Mouse (Mus musculus) embryonic facial prominence, embryonic 13.5 days (tissue): ENCODE data around the gene Hsf4. TPM values are rescaled to one million over a fixed set of nuclear protein-coding genes. Genes with fewer than 3 reads are reported as not detected.

ENCODE experiments used
- ATAC-seq: fragments of 200-750 bp; cut with Nextera tagmentation; 2 replicates; pipeline ENCODE4 v1.8.0; 2017; ENCODE audit warnings: low read depth; ENCODE audit not compliant: insufficient number of reproducible peaks, insufficient read depth, low FRiP score, low TSS enrichment
- H3K27ac ChIP-seq: fragments of 300-500 bp; sonication (generic); 2 replicates; pipeline ENCODE4 v1.5.1; 2015; ENCODE audit warnings: moderate library complexity, mild to moderate bottlenecking, inconsistent platforms
- H3K27me3 ChIP-seq: fragments of 300-500 bp; sonication (generic); 2 replicates; pipeline ENCODE4 v1.6.1; 2015; ENCODE audit warnings: mild to moderate bottlenecking, inconsistent platforms
- H3K36me3 ChIP-seq: fragments of 300-500 bp; sonication (generic); 2 replicates; pipeline ENCODE4 v1.6.1; 2015; ENCODE audit warnings: mild to moderate bottlenecking, inconsistent platforms
- H3K4me1 ChIP-seq: fragments of 300-500 bp; sonication (generic); 2 replicates; pipeline ENCODE4 v1.6.1; 2015; ENCODE audit warnings: inconsistent platforms
- H3K4me2 ChIP-seq: fragments of 300-500 bp; sonication (generic); 2 replicates; pipeline ENCODE4 v1.6.1; 2015; ENCODE audit warnings: moderate library complexity, mild to moderate bottlenecking, inconsistent platforms
- H3K4me3 ChIP-seq: fragments of 300-500 bp; sonication (generic); 2 replicates; pipeline ENCODE4 v1.5.1; 2015; ENCODE audit warnings: mild to moderate bottlenecking, inconsistent platforms
- H3K9ac ChIP-seq: fragments of 300-500 bp; sonication (generic); 2 replicates; pipeline ENCODE4 v1.6.1; 2015; ENCODE audit warnings: mild to moderate bottlenecking, inconsistent platforms
- H3K9me3 ChIP-seq: fragments of 300-500 bp; sonication (generic); 2 replicates; pipeline ENCODE4 v1.6.1; 2016; ENCODE audit warnings: inconsistent platforms
- WGBS: fragments of 180-500 bp; shearing (Covaris S2); methylation state at CpG from one replicate; pipeline ENCODE4 v1.1.7; 2015; ENCODE audit warnings: mixed read lengths; 5-methylcytosine and 5-hydroxymethylcytosine counted together
- polyA plus RNA-seq: library from polyadenylated mRNA; unstranded; fragments of >200 nt; fragmentation: Nextera tagmentation; extraction: Ambion mirVana; gene quantifications from 2 replicates; pipeline ENCODE4 v1.2.1, GENCODE M21; 2015

Gene Hsf4
- polyA plus RNA-seq, 1 experiment from 2014 or later: 0.13 TPM

- peak; percentile 64; the same call in 1 of the 2 replicates for ATAC-seq
- H3K4me2 ChIP-seq: peak within 1 kb of the TSS; percentile 96
- under 1% methylated on average over 58 of the region's 58 CpGs for WGBS
- peak within 1 kb of the TSS; percentile 99 for H3K4me3 ChIP-seq
- peaks cover 16% of the 10 kb centered on the region for H3K4me1 ChIP-seq
- H3K9ac ChIP-seq: peak within 1 kb of the TSS; percentile 95
- H3K27ac ChIP-seq: peak within 1 kb of the TSS; percentile 60; the same call in 1 of the 2 replicates
- H3K36me3 ChIP-seq: peaks cover 40% of the 10 kb centered on the region
- peaks cover 10% of the 10 kb centered on the region for H3K27me3 ChIP-seq
- no peaks in the 10 kb centered on the region for H3K9me3 ChIP-seq
These were observed 28.1 kb downstream of the Hsf4 start, which contains the start of gene E2f4 for GRCm38 (mm10) chr8:105297511-105298192. TSS of gene E2f4 (plus strand) at chr8:105297663.

DNA sequence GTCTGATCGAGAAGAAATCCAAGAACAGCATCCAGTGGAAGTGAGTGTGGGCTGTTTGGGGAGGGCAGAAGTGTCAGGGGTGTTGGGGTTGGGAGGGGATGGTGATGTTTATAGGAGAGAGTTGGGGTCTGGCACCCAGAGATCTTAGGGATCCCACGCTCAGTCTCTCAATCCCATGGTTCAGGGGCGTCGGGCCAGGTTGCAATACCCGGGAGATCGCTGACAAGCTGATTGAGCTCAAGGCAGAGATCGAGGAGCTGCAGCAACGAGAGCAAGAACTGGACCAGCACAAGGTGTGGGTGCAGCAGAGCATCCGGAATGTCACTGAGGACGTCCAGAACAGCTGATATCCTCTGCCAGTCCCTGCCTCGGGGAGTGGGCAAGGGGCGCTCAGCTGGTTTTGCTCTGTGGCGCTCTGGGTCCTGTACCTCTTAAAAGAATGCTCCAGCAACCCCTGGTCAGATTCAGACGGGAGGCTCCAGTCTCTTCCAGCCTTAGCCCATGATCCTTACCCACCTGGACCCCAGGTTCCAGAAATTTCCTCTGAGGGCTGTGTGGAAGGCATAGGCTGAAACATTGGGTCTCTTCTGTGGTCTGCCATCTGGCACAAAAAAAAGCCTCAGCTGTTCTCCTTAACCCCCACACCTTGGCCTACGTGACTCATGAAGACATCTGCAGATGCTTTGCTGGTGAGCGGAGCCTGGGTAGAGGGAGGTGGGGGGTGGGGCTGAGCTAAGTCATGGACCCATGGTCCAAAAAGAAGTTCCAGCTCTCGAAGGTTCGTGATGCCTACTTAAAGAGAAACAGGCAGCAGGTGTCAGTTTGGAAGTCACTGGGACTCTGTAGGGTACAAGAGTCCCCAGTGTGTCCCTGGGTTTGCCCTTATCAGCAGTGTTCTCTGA, 29.0 kb downstream of the Hsf4 start:
- H3K4me1 ChIP-seq: peaks cover 16% of the 10 kb centered on the region
- H3K4me3 ChIP-seq: peak overlapping the region; percentile 99
- H3K36me3 ChIP-seq: peaks cover 49% of the 10 kb centered on the region
- peak overlapping the region; percentile 96 for H3K4me2 ChIP-seq
- no peaks in the 10 kb centered on the region for H3K9me3 ChIP-seq
- peak overlapping the region; percentile 95 for H3K9ac ChIP-seq
- no peak for ATAC-seq
- no peak overlapping the region for H3K27ac ChIP-seq
- H3K27me3 ChIP-seq: peaks cover under 1% of the 10 kb centered on the region
- WGBS: 57% methylated on average over 18 of the region's 18 CpGs

DNA sequence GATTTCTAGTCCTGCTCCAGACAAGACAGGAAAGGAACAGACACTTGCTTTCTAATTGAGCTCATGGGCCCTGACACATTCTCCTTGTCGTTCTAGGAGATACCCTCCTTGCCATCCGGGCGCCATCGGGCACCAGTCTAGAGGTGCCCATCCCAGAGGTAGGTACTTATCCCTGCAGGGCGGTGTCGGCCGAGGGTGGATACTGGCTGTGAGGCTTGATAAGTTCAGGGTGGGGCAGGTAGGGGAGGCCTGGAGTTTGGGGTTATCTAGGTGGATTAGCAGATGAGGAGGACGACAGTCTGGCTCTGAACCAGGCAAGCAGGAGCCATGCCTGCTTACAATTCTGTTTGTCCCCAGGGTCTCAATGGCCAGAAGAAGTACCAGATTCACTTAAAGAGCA, 30.4 kb downstream of the Hsf4 start:
- no peak overlapping the region for H3K4me2 ChIP-seq
- no peaks in the 10 kb centered on the region for H3K27me3 ChIP-seq
- peaks cover 59% of the 10 kb centered on the region for H3K36me3 ChIP-seq
- ATAC-seq: no peak
- H3K4me3 ChIP-seq: no peak overlapping the region
- H3K27ac ChIP-seq: no peak overlapping the region
- H3K9me3 ChIP-seq: no peaks in the 10 kb centered on the region
- peaks cover 26% of the 10 kb centered on the region for H3K4me1 ChIP-seq
- 92% methylated on average over 8 of the region's 8 CpGs for whole genome bisulfite sequencing
- H3K9ac ChIP-seq: no peak overlapping the region

DNA sequence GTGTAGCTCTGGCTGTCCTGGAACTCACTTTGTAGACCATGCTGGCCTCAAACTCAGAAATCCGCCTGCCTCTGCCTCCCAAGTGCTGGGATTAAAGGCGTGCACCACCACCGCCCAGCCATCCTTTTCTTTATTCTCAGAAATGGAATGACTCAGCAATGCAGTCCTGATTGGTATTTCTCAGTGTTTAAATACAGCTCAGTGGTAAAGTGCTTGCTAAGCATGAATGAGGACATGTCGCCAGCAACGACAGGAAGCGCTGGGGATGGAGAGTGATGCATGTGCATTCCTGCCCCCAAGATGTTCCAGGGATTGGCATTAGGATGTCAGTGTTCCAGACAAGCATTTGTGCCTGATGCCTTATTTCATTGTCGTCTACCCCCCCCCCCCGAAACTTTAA, 33.8 kb downstream of the Hsf4 start:
- peaks cover 77% of the 10 kb centered on the region for H3K36me3 ChIP-seq
- H3K27me3 ChIP-seq: no peaks in the 10 kb centered on the region
- 85% methylated on average over 8 of the region's 8 CpGs for WGBS
- no peak overlapping the region for H3K4me2 ChIP-seq
- no peaks in the 10 kb centered on the region for H3K9me3 ChIP-seq
- no peak for ATAC-seq
- H3K4me3 ChIP-seq: no peak overlapping the region
- H3K4me1 ChIP-seq: peaks cover 35% of the 10 kb centered on the region
- no peak overlapping the region for H3K9ac ChIP-seq
- H3K27ac ChIP-seq: no peak overlapping the region

GRCm38 (mm10) chr8:105303874-105304273, 34.3 kb downstream of the Hsf4 start:
- WGBS: 83% methylated on average over 9 of the region's 9 CpGs
- peak overlapping the region; percentile 64 for H3K27ac ChIP-seq
- ATAC-seq: no peak

DNA sequence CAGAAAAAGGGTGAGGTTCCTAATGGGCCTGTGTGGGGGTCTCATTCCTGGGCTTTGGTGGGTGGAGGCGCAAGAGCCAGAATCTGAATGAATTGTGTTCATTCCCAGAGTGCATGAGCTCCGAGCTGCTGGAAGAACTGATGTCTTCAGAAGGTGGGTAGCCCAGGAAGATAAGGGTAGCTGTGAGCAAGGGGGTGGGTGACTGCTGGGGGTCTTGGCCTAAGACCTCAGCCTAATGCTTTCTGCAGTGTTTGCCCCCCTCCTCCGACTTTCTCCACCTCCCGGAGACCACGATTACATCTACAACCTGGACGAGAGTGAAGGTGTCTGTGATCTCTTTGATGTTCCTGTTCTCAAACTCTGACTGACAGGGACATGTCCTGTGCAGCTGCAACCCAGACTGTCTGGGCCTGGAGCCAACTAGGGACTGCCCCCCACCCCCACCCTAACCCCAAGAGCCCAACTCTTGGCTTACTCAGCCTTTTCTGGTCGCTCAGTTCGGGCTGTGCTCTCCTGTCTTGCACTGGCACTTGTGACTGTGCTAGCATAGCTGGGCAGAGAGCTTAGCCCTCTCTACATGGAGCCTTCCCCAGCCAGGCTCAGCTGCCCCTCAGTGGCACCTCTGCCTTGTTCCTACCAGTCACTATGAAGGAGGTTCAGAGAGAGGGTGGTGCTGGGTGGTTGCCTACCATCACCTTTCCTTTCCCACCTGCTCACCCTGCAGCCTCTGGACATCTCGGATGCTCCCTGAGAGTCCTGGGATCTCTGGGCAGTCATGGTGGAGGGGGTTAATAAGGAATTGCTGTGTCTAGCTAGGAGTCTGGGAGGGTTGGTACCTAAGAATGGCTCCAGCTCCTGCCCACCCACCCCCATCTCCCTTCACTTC, 35.0 kb downstream of the Hsf4 start:
- Histone ChIP-seq H3K9ac (no peak overlapping the region), H3K27me3 (no peaks in the 10 kb centered on the region), H3K4me3 (no peak overlapping the region), H3K36me3 (peaks cover 80% of the 10 kb centered on the region), H3K4me2 (peak overlapping the region; percentile 71; the same call in 1 of the 2 replicates), H3K9me3 (no peaks in the 10 kb centered on the region), H3K4me1 (peaks cover 28% of the 10 kb centered on the region), H3K27ac (peak overlapping the region; percentile 80)
- no peak for ATAC-seq
- 49% methylated on average over 9 of the region's 9 CpGs for WGBS

More at GRCm38 (mm10) chr8:105303874-105304273, 34.3 kb downstream of the Hsf4 start:
- Histone ChIP-seq H3K4me3 (no peak overlapping the region), H3K27me3 (no peaks in the 10 kb centered on the region), H3K36me3 (peaks cover 78% of the 10 kb centered on the region), H3K9me3 (no peaks in the 10 kb centered on the region), H3K4me2 (no peak overlapping the region), H3K4me1 (peaks cover 30% of the 10 kb centered on the region), H3K9ac (no peak overlapping the region)

- Histone ChIP-seq H3K4me1 (peaks cover 28% of the 10 kb centered on the region), H3K36me3 (peaks cover 79% of the 10 kb centered on the region), H3K4me3 (peak within 1 kb of the TSS; percentile 43), H3K9ac (peak within 1 kb of the TSS; percentile 70), H3K4me2 (peak within 1 kb of the TSS; percentile 71), H3K27ac (peak within 1 kb of the TSS; percentile 80), H3K9me3 (no peaks in the 10 kb centered on the region), H3K27me3 (no peaks in the 10 kb centered on the region)
- ATAC-seq: peak; percentile 60
- 10% methylated on average over 27 of the region's 30 CpGs for WGBS
These were observed 35.9 kb downstream of the Hsf4 start, which contains the start of gene Elmo3 for GRCm38 (mm10) chr8:105305211-105306145. TSS of gene Elmo3 (plus strand) at chr8:105305601.

- H3K9ac ChIP-seq: peak overlapping the region; percentile 70
- H3K27me3 ChIP-seq: no peaks in the 10 kb centered on the region
- no peaks in the 10 kb centered on the region for H3K9me3 ChIP-seq
- H3K36me3 ChIP-seq: peaks cover 79% of the 10 kb centered on the region
- peak; percentile 1; the same call in 1 of the 2 replicates for ATAC-seq
- H3K4me1 ChIP-seq: peaks cover 28% of the 10 kb centered on the region
- 24% methylated on average over 5 of the region's 5 CpGs for WGBS
- peak overlapping the region; percentile 71 for H3K4me2 ChIP-seq
- H3K4me3 ChIP-seq: peak overlapping the region; percentile 43
- peak overlapping the region; percentile 80 for H3K27ac ChIP-seq
These were observed 36.6 kb downstream of the Hsf4 start for GRCm38 (mm10) chr8:105306146-105306691.

- 96% methylated on average over 13 of the region's 13 CpGs for WGBS
- no peak overlapping the region for H3K4me2 ChIP-seq
- no peaks in the 10 kb centered on the region for H3K9me3 ChIP-seq
- peaks cover 28% of the 10 kb centered on the region for H3K4me1 ChIP-seq
- no peak overlapping the region for H3K9ac ChIP-seq
- H3K4me3 ChIP-seq: no peak overlapping the region
- H3K27ac ChIP-seq: no peak overlapping the region
- ATAC-seq: no peak
- H3K36me3 ChIP-seq: peaks cover 79% of the 10 kb centered on the region
- no peaks in the 10 kb centered on the region for H3K27me3 ChIP-seq
These were observed 38.1 kb downstream of the Hsf4 start for GRCm38 (mm10) chr8:105307670-105308069.

GRCm38 (mm10) chr8:105308428-105308827, 38.8 kb downstream of the Hsf4 start:
- Histone ChIP-seq H3K4me1 (peaks cover 28% of the 10 kb centered on the region), H3K36me3 (peaks cover 79% of the 10 kb centered on the region), H3K4me3 (no peak overlapping the region), H3K27me3 (no peaks in the 10 kb centered on the region), H3K4me2 (no peak overlapping the region), H3K9ac (no peak overlapping the region), H3K9me3 (no peaks in the 10 kb centered on the region), H3K27ac (no peak overlapping the region)
- ATAC-seq: no peak
- WGBS: 92% methylated on average over 10 of the region's 10 CpGs
